Mouse (Mus musculus) cerebellum, postnatal 14 days (tissue): ENCODE measurements around the gene Gm29427.
"Not testable (repeated sequence)": the region's sequence is repeated elsewhere in the genome, so short reads cannot be mapped to it uniquely, and the experiment has no call there.

Source experiments
- DNase-seq, 2 experiments: peaks; one replicate each; pipeline ENCODE4 v3.0.0; 2021; ENCODE audit warnings: mixed read lengths in 2 of 2

Gene Gm29427

DNA sequence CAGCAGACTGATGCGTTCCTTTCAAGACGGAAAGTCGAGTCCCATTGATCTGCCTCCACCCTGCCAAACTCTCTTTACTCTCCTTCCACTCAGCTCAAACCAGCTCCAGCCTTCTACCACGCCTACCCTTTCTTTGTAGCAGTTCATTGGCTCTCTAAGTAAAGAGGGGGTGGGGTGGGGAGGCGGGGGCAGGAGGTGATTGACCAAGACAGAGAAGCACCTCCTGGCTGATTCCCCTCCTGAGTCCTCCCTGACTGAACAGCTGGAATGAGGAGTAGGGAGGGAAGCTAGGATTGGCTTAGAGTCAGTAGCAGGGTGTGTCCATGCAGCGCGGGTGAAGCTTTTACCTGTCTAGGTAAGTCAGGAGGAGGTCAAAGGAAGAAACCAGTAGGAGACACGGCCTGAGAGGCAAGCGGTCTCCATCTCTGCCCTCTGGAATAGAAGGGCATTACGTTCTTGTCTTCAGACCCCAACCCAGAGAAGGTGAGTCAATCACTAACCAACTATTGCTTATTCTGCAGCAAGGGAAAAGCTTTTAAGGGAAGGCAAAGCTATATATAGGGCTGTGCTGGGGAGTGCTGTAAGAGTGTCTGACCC, 16.2 kb upstream of the Gm29427 start, which contains the start of gene AA986860:
AA986860 (plus strand) TSS at position 236 of the 597 bp plus-strand sequence.
- DNase-seq = no peak

GRCm38 (mm10) chr1:130729153-130729552, 13.6 kb upstream of the Gm29427 start, which contains the start of gene Pfkfb2:
TSS of gene Pfkfb2 (minus strand) at chr1:130729253.
- no peak for DNase-seq

DNA sequence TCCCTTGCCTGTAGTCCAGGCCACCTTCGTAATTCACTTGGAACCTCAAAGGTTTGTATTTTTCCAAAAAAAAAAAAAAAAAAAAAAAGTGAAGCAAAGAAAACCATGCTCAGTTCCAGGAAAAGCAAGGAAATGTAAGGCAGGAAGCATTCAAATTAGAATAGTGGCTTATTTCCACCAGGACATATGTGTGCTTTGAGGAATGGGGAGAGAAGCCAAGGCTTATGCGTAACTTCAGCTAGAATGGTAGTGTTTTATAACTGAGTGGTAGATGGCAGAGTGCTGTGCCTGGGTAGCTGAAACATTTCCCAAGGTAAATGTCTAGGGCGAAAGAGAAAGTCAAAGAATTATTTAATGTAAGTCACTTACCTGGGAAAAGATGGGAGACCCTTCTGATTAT, 13.1 kb upstream of the Gm29427 start:
- DNase-seq = no peak

DNA sequence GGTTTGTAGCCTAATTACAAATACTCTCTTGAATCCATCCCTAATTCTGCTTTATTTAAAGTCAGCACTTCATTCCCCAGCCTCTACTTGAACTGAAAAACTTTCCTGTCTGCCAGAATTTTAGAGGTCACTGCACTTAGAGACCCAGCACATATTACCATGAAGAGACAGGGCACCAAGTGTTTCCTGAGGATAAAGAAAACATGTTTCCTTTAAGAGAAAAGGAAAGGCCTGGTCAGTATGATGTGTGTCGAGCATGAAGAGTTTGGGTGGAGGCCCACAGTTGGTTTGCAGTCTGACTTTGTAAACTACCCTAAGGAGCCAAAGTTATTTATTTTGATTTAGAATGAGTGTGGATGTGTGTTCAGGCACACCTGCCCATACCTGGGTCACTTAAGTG, 12.5 kb upstream of the Gm29427 start:
- DNase-seq = no peak

- no peak for DNase-seq
These were observed 10.8 kb upstream of the Gm29427 start for GRCm38 (mm10) chr1:130726396-130726795.

- DNase-seq = no peak
These were observed 8.6 kb upstream of the Gm29427 start for GRCm38 (mm10) chr1:130724206-130724605.

DNA sequence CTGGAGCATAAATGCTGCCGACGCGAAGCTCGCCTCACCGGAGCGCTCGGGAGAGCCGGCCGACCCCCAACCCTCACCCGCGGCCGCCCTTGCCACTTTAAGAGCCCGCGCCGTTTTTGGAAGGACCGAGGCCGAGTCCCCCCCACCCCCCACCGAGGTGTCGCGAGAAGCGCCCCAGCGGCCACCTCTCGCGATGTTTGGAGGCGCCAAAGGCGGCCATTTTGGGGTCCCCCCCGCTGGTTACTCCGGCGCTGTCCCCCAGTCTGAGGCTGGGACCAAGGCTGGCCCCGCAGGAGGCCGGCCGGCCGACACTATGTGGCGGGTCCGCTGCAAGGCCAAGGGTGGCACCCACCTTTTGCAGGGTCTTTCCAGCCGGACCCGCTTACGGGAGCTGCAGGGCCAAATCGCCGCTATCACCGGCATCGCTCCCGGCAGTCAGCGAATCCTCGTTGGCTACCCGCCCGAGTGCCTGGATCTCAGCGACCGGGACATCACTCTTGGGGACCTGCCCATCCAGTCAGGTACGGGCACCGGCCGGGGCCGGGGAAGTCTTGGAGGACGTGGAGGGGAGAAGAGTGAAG, 1.8 kb upstream of the Gm29427 start, which contains the start of gene Yod1:
Yod1 (plus strand) TSS at position 37 of the 581 bp plus-strand sequence.
- peak; percentile 97 to 98 for DNase-seq

DNA sequence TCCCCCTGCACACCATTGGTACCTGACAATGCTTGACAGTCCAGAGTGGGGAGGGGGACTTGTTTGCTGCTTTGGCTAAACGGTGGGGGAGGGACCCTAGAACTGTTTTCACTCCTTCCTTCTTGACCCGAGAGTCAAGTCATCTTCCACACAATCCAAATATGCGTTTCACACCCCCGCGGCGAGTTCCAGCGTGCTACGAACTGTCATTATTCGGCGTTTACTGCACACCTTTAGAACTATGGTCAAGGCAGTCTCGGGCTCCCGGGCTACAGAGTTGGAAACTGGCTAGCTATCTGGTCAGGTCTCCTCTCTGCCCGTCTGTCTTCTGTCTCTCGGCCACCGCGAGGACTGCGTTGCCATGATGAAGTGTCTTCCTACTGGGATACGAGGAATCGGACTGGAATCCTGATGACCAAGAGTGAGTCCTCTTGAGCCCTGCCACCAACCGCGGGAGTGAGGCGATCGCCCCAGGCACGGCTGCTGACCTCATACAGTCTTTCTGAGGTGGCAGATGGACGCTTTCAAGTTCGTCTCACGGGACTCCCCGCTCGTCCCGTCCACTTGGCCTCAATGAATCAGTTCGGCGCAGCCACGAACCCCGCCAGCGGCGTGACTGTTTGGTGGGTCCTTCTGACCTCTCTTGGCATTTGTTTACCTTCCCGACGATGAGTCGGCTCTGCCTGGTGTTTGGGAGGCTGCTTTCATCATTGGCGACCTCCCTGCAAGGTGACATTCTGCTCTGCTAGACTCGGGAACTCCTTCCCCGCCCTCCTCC, 1.1 kb upstream of the Gm29427 start:
- peak; percentile 74 to 78 for DNase-seq

DNA sequence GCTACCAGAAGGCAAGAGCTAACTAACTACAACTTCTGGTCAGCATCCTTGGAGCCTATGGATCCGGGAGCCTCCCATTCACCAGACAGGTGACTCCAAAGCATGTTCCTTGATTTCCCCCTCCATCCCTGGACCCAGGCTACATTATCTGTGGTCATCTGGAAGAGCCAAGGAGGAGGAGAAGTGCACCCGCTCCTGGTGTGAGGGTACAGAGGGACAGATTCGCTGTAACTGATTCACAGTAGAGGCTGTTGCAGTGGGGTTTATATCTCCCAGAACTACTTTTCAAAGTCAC, 566 bp upstream of the Gm29427 start:
- DNase-seq = no peak

- no peak for DNase-seq
These were observed 1.6 kb downstream of the Gm29427 start for GRCm38 (mm10) chr1:130714046-130714445.

- DNase-seq = no peak
These were observed 5.1 kb downstream of the Gm29427 start for GRCm38 (mm10) chr1:130710283-130711080.

DNA sequence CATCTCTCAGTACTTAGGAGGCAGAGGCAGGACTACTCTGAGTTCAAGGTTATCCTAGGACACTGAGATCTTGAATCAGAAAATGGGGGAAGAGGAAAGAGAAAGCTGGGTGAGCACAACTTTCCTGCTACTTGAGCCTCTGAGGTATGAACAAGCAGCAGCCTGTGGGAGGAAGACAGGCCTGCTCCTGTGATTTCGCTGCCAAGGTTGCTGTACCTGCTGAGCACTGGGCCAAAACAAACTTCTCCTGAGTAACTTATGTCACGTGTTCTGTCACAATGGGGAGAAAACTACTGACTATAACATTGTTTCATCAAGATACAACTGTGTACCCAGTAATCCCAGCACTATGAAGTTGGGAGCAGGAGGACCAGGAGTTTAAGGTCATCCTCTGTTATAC, 12.0 kb downstream of the Gm29427 start:
- DNase-seq = no peak

- DNase-seq = no peak
These were observed 13.6 kb downstream of the Gm29427 start for GRCm38 (mm10) chr1:130701976-130702375.

DNA sequence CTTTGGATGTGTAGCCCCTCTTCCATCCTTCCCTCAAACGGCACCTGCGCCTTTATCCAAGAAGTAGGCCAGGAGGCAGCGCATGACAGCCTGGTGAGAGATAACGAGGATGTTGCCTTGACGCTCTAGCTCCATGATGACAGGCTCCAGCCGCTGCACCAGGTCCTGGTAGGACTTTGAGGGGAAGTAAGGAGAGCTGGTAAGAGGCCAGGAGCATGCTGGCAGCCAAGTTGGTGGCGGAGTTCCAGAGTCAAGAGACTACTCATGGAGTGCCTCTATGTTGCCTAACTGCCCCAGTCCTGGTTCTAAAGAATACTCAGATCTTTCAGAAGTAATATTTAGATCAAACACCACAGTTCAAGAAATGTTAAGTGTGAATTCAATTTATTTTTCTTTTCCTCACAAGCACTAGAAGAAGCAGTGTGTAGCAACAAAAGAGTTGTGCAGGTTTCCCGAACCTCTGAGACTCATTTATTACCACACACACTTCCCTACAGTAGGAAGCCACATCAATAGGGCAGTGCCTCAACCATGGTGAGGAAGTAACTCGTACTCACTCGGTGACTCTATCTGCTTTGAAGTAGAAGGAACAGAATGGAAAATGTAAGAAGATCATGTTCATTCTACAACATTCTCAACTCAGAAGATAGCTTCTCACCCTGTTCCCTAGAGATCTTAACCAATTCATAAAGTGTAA, 15.5 kb downstream of the Gm29427 start:
- DNase-seq = peak; percentile 73 to 80

GRCm38 (mm10) chr1:130698601-130699000, 17.0 kb downstream of the Gm29427 start:
- DNase-seq = no peak

DNA sequence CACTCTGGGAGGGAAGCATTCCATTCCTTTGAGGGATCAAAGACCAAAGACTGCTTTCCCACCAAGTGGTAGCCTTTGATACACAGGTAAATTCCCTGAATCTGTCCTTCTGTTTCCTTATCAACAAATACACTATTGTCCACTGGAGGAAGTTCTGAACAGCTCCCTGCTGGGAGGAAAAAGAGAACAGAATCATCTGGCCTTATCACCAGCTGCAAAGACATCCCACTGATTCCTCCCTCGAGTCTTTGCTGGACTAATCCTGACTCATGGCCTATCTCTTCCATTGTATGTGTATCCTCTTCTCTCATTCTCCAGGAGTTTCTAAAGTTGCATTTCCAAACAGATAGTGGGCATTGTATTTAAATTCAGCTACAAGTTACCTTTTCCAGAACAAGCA, 31.7 kb downstream of the Gm29427 start:
- DNase-seq = no peak

DNA sequence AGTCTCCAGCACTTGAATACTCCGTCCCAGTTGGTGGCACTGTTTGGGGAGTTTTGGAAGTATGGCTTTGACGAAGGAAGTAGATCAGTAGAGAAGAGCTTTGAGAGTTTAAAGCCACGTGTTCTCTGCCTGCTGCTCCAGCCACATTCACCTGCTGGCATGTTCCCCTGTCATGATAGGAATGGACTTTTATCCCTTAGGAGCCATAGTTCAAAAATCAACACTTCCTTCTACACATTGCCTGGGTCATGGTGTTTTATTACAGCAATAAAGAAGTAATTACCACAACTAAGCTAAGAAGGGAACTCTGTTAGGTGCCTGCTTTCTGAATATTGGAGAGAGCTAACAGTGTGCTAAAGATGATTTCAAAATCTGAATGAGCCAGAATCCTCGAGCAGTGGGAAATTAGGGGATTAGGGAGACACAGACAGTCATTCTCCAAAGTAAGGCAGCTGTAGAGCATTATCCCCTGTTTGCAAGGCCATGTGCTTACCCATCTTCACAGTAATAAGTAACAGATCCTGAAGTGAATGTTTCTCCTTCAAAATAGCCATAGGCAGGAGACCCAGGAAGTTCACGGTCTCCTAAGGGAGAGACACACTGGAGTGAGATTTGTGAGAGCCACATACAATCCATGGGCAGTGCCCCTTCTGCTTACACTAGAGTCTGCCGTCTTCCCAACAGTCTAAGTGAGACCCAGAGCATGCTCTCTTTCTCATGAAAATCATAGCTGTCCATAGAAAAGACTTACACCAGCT, 33.8 kb downstream of the Gm29427 start:
- no peak for DNase-seq

- no peak for DNase-seq
These were observed 34.5 kb downstream of the Gm29427 start for GRCm38 (mm10) chr1:130681075-130681474.

- DNase-seq = no peak
These were observed 37.0 kb downstream of the Gm29427 start for GRCm38 (mm10) chr1:130678551-130678950.

DNA sequence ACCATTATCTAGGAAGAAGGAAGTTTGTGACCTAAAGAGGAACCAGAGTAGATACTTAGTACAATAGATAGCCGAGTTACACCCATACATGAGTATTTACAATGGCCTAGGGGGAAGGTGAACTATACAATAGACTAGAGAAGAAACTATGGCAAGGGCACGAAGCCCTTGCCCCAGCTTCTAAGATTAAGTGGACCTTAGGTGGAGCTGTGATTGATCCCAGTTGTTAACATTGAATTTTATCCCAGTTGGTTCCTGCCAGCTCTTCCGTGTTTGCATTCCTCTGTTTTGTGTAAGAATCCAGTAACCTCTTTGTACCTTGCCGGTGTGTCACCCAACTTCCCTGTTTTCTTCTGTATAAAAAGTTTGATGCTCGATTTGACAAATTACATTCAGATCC, 52.0 kb downstream of the Gm29427 start:
- not testable (repeated sequence) for DNase-seq

DNA sequence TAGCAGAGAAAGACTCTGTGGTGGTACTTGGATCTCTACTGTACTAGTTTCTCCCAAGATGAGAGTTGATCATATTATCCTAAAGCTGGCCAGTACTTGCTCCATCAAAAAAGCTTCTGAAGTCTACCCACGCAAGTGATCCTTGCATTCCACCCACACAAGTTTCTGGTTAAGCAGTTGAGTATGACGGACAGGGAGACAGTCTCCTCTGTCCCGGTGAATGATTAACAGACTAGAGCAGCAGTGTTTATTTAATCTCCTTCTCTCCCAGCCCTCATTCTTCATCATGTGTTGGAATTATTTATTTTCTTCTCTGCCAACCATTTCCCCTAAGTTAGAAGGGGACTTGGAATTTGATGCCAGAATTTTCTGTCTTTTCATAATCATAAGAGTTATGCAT, 54.1 kb downstream of the Gm29427 start, which contains the start of gene C4bp:
C4bp (minus strand) TSS at position 179 of the 400 bp plus-strand sequence.
- DNase-seq = no peak

- peak in 1 of 2 experiments; percentile 7 for DNase-seq
These were observed 56.0 kb downstream of the Gm29427 start for GRCm38 (mm10) chr1:130659641-130660040.
